In genomic region chr16:67617811-67618210, GRCm38 (mm10) we compare ENCODE assay signal across 9 mouse cellular contexts. TPM values are rescaled to one million over a fixed set of nuclear protein-coding genes. Genes with fewer than 3 reads are reported as not detected.
DNase-seq lines count a peak whose midpoint lies in the region; ATAC-seq lines count a peak whose summit lies in the region.
"Had no signal": no experiment of that assay in that cellular context is flagged by ENCODE, and none has a peak within 500 bp of the region (broad histone marks: within the 10 kb centered on the region; RNA-seq: fewer than 3 reads in every experiment).

No protein-coding gene starts in this region.

- peak overlapping the region; percentile 59 for H3K4me2 ChIP-seq in embryonic facial prominence, embryonic 15.5 days (replicated peaks)
- H3K4me2 ChIP-seq in neural tube, embryonic 11.5 days (ENCODE audit: low read depth): peak overlapping the region; percentile 56

- H3K4me3 ChIP-seq in heart, embryonic 10.5 days: peak overlapping the region; percentile 62
- peak overlapping the region; percentile 37 for H3K4me3 ChIP-seq in embryonic facial prominence, embryonic 15.5 days (replicated peaks)
- H3K4me3 ChIP-seq in neural tube, embryonic 11.5 days (ENCODE audit: low read depth, low read length): peak overlapping the region; percentile 38

- ATAC-seq in embryonic facial prominence, embryonic 15.5 days (ENCODE audit: insufficient number of reproducible peaks, low FRiP score, low TSS enrichment, low read depth): no peak
- no peak for ATAC-seq in neural tube, embryonic 11.5 days (ENCODE audit: insufficient read depth, low FRiP score, low TSS enrichment)

- WGBS in heart, embryonic 10.5 days: under 1% methylated on average over 24 of the region's 25 CpGs
- under 1% methylated on average over 25 of the region's 25 CpGs for WGBS in embryonic facial prominence, embryonic 15.5 days
- WGBS in neural tube, embryonic 11.5 days: 1% methylated on average over 25 of the region's 25 CpGs

- peaks cover 22% of the 10 kb centered on the region for H3K27me3 ChIP-seq in heart, embryonic 10.5 days (ENCODE audit: insufficient read depth, poor library complexity, severe bottlenecking)
- peaks cover 12% of the 10 kb centered on the region; the same call in 1 of the 2 replicates for H3K27me3 ChIP-seq in embryonic facial prominence, embryonic 15.5 days
- H3K27me3 ChIP-seq in neural tube, embryonic 11.5 days (ENCODE audit: control insufficient read depth, insufficient read depth, low read length): no peaks in the 10 kb centered on the region

- DNase-seq in heart, embryonic 10.5 days (ENCODE audit: low spot score): no peak
- DNase-seq in heart, adult 9 months (ENCODE audit: low spot score in 2 of 2): no peak
- DNase-seq in ZHBTc4 (ENCODE audit: low read depth, low spot score): peak; percentile 28
- DNase-seq in layer of hippocampus, adult 8-10 months (ENCODE audit: low spot score in 2 of 2): peak; percentile 58 to 66
- DNase-seq in neural tube, embryonic 11.5 days (ENCODE audit: low spot score): peak; percentile 54
- no peak for DNase-seq in ovary, postnatal 36 days (ENCODE audit: low spot score)
- DNase-seq in adrenal gland, postnatal 4 days (ENCODE audit: low spot score in 2 of 2): no peak

- peaks cover 3% of the 10 kb centered on the region; the same call in 1 of the 2 replicates for H3K4me1 ChIP-seq in heart, embryonic 10.5 days
- H3K4me1 ChIP-seq in embryonic facial prominence, embryonic 15.5 days: peaks cover 14% of the 10 kb centered on the region; the same call in 1 of the 2 replicates
- H3K4me1 ChIP-seq in neural tube, embryonic 11.5 days (ENCODE audit: control insufficient read depth, insufficient read depth, low read length): no peaks in the 10 kb centered on the region

- H3K9me3 ChIP-seq in heart, embryonic 10.5 days: no peaks in the 10 kb centered on the region
- no peaks in the 10 kb centered on the region for H3K9me3 ChIP-seq in embryonic facial prominence, embryonic 15.5 days (replicated peaks)
- H3K9me3 ChIP-seq in neural tube, embryonic 11.5 days (ENCODE audit: control insufficient read depth, low read length): no peaks in the 10 kb centered on the region

- H3K9ac ChIP-seq in embryonic facial prominence, embryonic 15.5 days: no peak overlapping the region
- peak overlapping the region; percentile 35 for H3K9ac ChIP-seq in neural tube, embryonic 11.5 days (ENCODE audit: low read length)

- H3K36me3 ChIP-seq in heart, embryonic 10.5 days: no peaks in the 10 kb centered on the region
- H3K36me3 ChIP-seq in embryonic facial prominence, embryonic 15.5 days: no peaks in the 10 kb centered on the region
- no peaks in the 10 kb centered on the region for H3K36me3 ChIP-seq in neural tube, embryonic 11.5 days (ENCODE audit: control insufficient read depth, insufficient read depth, low read length)

- H3K27ac ChIP-seq in heart, embryonic 10.5 days: no peak overlapping the region
- H3K27ac ChIP-seq in embryonic facial prominence, embryonic 15.5 days (replicated peaks): no peak overlapping the region
- no peak overlapping the region for H3K27ac ChIP-seq in neural tube, embryonic 11.5 days (ENCODE audit: low read depth, low read length)

RNA-seq across cellular contexts. Expression of gene Cadm2, which starts 2.9 kb away (rescaled TPM):
- polyA plus RNA-seq in heart, embryonic 10.5 days (2016; fragmentation: Nextera tagmentation; extraction: Ambion mirVana): 0.26 and 0.33 TPM in 2 replicates
- 3.6 and 4.2 TPM in 2 replicates for polyA plus RNA-seq in embryonic facial prominence, embryonic 15.5 days (2015; fragmentation: Nextera tagmentation; extraction: Ambion mirVana)
- 100 to 1,000 TPM; 182 to 194 (median 187) TPM for total RNA-seq in layer of hippocampus, adult 8-10 months (2022)
- polyA plus RNA-seq in neural tube, embryonic 11.5 days (2014; fragmentation: Nextera tagmentation; extraction: Ambion mirVana): 3.5 and 5.2 TPM in 2 replicates
- 1 to 10 TPM; 1.5 to 2.2 TPM for total RNA-seq in adrenal gland, postnatal 4 days (2021)
- total RNA-seq: hematopoietic stem cell, adult 5-6 weeks had no signal

Comparison
In these comparisons a context has a peak if more than half of its experiments do, and no peak if none do; other contexts are left out.
1. DNase-seq: peak in ZHBTc4 (single experiment), layer of hippocampus, adult 8-10 months (2 of 2) and neural tube, embryonic 11.5 days (single experiment); none in heart, embryonic 10.5 days (single experiment), heart, adult 9 months (0 of 2), ovary, postnatal 36 days (single experiment) and adrenal gland, postnatal 4 days (0 of 2).
2. Peak in every context shown above with its lines, with median percentiles within 50 percentile points of each other: H3K4me3 ChIP-seq.